Mouse (Mus musculus) CH12.LX (cell line): ENCODE results near the gene Ttc16. TPM values are rescaled to one million over a fixed set of nuclear protein-coding genes. Genes with fewer than 3 reads are reported as not detected.

Source experiments
- DNase-seq: peaks from one replicate; pipeline ENCODE4 v3.0.0-alpha.2; 2013; ENCODE audit errors: extremely low read depth
- H3K27ac ChIP-seq: 2 replicates; pipeline ENCODE4 v1.5.1; 2012; ENCODE audit warnings: low read depth, mild to moderate bottlenecking, control low read depth, moderate library complexity; ENCODE audit not compliant: insufficient read depth
- H3K27me3 ChIP-seq: replicated peaks from 2 replicates; pipeline ENCODE3; 2012; ENCODE audit warnings: inconsistent platforms
- H3K36me3 ChIP-seq, 2 experiments: replicated peaks in 1 of 2; 2 replicates each; pipeline versions ENCODE3 to v1.6.1; 2012; ENCODE audit warnings: inconsistent platforms in 1 of 2, low read length in 1 of 2, mild to moderate bottlenecking in 1 of 2, mixed read lengths in 1 of 2, moderate library complexity in 1 of 2; ENCODE audit not compliant: control insufficient read depth in 1 of 2, insufficient read depth in 1 of 2
- H3K4me1 ChIP-seq, 2 experiments: 2 replicates each; pipeline ENCODE4 v1.6.1; 2012; ENCODE audit warnings: inconsistent platforms in 1 of 2, moderate library complexity in 1 of 2; ENCODE audit not compliant: insufficient read depth in 2 of 2, control insufficient read depth in 1 of 2
- H3K4me2 ChIP-seq: 2 replicates; pipeline ENCODE4 v1.6.1; 2012; ENCODE audit warnings: low read depth, mild to moderate bottlenecking, control low read depth; ENCODE audit not compliant: poor library complexity, insufficient read depth, severe bottlenecking
- H3K4me3 ChIP-seq, 3 experiments: fragments of 150-350 bp in 1 of 3; sonication (generic) in 1 of 3; replicated peaks in 1 of 3; 2 replicates each; pipeline versions ENCODE3 to v1.5.1; 2011 to 2012; ENCODE audit warnings: low read depth in 2 of 3, low read length in 2 of 3, mild to moderate bottlenecking in 2 of 3, moderate library complexity in 2 of 3, control low read depth in 1 of 3, improper control_type of control experiment in 1 of 3, inconsistent platforms in 1 of 3, mixed read lengths in 1 of 3; ENCODE audit not compliant: poor library complexity in 1 of 3
- H3K79me2 ChIP-seq: replicated peaks from 2 replicates; pipeline ENCODE4 v1.6.1; 2012; ENCODE audit warnings: mild to moderate bottlenecking, moderate library complexity; ENCODE audit not compliant: control insufficient read depth, poor library complexity, insufficient read depth, severe bottlenecking; ENCODE audit errors: extremely low read depth
- H3K9ac ChIP-seq: 2 replicates; pipeline ENCODE4 v1.6.1; 2012; ENCODE audit warnings: low read depth, mild to moderate bottlenecking, control low read depth, moderate library complexity; ENCODE audit not compliant: insufficient read depth
- H3K9me3 ChIP-seq: replicated peaks from 2 replicates; pipeline ENCODE3; 2012; ENCODE audit warnings: low read length, inconsistent platforms, mixed read lengths
- CHD1 ChIP-seq: IDR thresholded peaks from 2 replicates; pipeline ENCODE4 v1.6.1; 2012; ENCODE audit warnings: low read depth, low read length, improper control_type of control experiment, inconsistent platforms
- CHD2 ChIP-seq: IDR thresholded peaks from 2 replicates; pipeline ENCODE4 v1.6.1; 2011; ENCODE audit warnings: low read length, improper control_type of control experiment
- CTCF ChIP-seq, 2 experiments: IDR thresholded peaks in 1 of 2; conservative IDR thresholded peaks in 1 of 2; 2 replicates each; pipeline ENCODE4 v1.5.1; 2011 to 2012; ENCODE audit warnings: low read depth in 2 of 2, low read length in 2 of 2, improper control_type of control experiment in 1 of 2, inconsistent platforms in 1 of 2, mild to moderate bottlenecking in 1 of 2, moderate library complexity in 1 of 2
- EP300 ChIP-seq: IDR thresholded peaks from 2 replicates; pipeline ENCODE4 v1.6.1; 2011; ENCODE audit warnings: low read length, improper control_type of control experiment
- GABPA ChIP-seq: IDR thresholded peaks from 2 replicates; pipeline ENCODE4 v1.6.1; 2012; ENCODE audit warnings: low read depth, low read length, improper control_type of control experiment, inconsistent platforms; ENCODE audit not compliant: insufficient replicate concordance
- HCFC1 ChIP-seq: IDR thresholded peaks from 2 replicates; pipeline ENCODE4 v1.6.1; 2012; ENCODE audit warnings: low read depth, mild to moderate bottlenecking, inconsistent platforms, low read length, improper control_type of control experiment
- IRF4 ChIP-seq: IDR thresholded peaks from 2 replicates; pipeline ENCODE4 v1.6.1; 2014; ENCODE audit warnings: low read depth, mild to moderate bottlenecking, inconsistent platforms, low read length, improper control_type of control experiment
- JUN ChIP-seq: IDR thresholded peaks from 2 replicates; pipeline ENCODE4 v1.6.1; 2011; ENCODE audit warnings: low read depth, mild to moderate bottlenecking, low read length, improper control_type of control experiment, moderate library complexity; ENCODE audit not compliant: insufficient read depth
- JUND ChIP-seq: conservative IDR thresholded peaks from 2 replicates; pipeline ENCODE4 v1.6.1; 2011; ENCODE audit warnings: low read depth, low read length, improper control_type of control experiment
- MAFK ChIP-seq: IDR thresholded peaks from 2 replicates; pipeline ENCODE4 v1.6.1; 2011; ENCODE audit warnings: low read length, improper control_type of control experiment; ENCODE audit not compliant: insufficient replicate concordance
- MAX ChIP-seq: IDR thresholded peaks from 2 replicates; pipeline ENCODE4 v1.6.1; 2011; ENCODE audit warnings: low read length, improper control_type of control experiment
- PAX5 ChIP-seq: IDR thresholded peaks from 2 replicates; pipeline ENCODE4 v1.6.1; 2012; ENCODE audit warnings: low read length, inconsistent platforms, mixed read lengths
- POLR2A ChIP-seq: IDR thresholded peaks from 2 replicates; pipeline ENCODE4 v1.6.1; 2011; ENCODE audit warnings: low read depth, mild to moderate bottlenecking, improper control_type of control experiment, low read length
- POLR2AphosphoS2 ChIP-seq: IDR thresholded peaks from 2 replicates; pipeline ENCODE4 v1.6.1; 2011; ENCODE audit warnings: low read depth, low read length, improper control_type of control experiment
- RAD21 ChIP-seq: IDR thresholded peaks from 2 replicates; pipeline ENCODE4 v1.6.1; 2011; ENCODE audit warnings: low read depth, mild to moderate bottlenecking, low read length, improper control_type of control experiment, moderate library complexity
- SMC3 ChIP-seq: IDR thresholded peaks from 2 replicates; pipeline ENCODE4 v1.6.1; 2011; ENCODE audit warnings: low read depth, low read length, improper control_type of control experiment
- TBP ChIP-seq: conservative IDR thresholded peaks from 2 replicates; pipeline ENCODE4 v1.6.1; 2011; ENCODE audit warnings: low read depth, low read length, improper control_type of control experiment
- TCF12 ChIP-seq: IDR thresholded peaks from 2 replicates; pipeline ENCODE4 v1.6.1; 2014; ENCODE audit warnings: low read depth, mild to moderate bottlenecking, inconsistent platforms, low read length, improper control_type of control experiment
- USF1 ChIP-seq: IDR thresholded peaks from 2 replicates; pipeline ENCODE4 v1.6.1; 2014; ENCODE audit warnings: low read depth, mild to moderate bottlenecking, inconsistent platforms, low read length, improper control_type of control experiment
- ZC3H11A ChIP-seq: IDR thresholded peaks from 2 replicates; pipeline ENCODE4 v1.6.1; 2012; ENCODE audit warnings: low read depth, mild to moderate bottlenecking, inconsistent platforms, low read length, improper control_type of control experiment
- ZKSCAN1 ChIP-seq: IDR thresholded peaks from 2 replicates; pipeline ENCODE4 v1.6.1; 2012; ENCODE audit warnings: low read depth, inconsistent platforms, low read length, improper control_type of control experiment, borderline replicate concordance
- ZNF384 ChIP-seq: IDR thresholded peaks from 2 replicates; pipeline ENCODE4 v1.6.1; 2012; ENCODE audit warnings: low read depth, low read length, improper control_type of control experiment, inconsistent platforms
- dilution Hi-C: fragments of 300-500 bp; cut with MboI; formaldehyde crosslinking; loops from 2 replicates; pipeline ENCODE4 v1.14.3; 2020; ENCODE audit warnings: low sequenced_read_pairs; ENCODE audit not compliant: extremely low pct_unique_long_range_greater_than_20kb, extremely low pct_ligation_motif_present
- in situ Hi-C: fragments of 300-500 bp; cut with MboI; formaldehyde crosslinking; loops from 3 replicates; pipeline ENCODE4 v1.14.3; 2019; ENCODE audit warnings: low sequenced_read_pairs, low pct_ligation_motif_present, low pct_unique_long_range_greater_than_20kb, mixed read lengths
- polyA plus RNA-seq: library from polyadenylated mRNA; unstranded; fragments of >175 nt; gene quantifications from 2 replicates; pipeline ENCODE4 v1.2.1, GENCODE M21; 2012; ENCODE audit warnings: low read depth; ENCODE audit not compliant: insufficient read length
- total RNA-seq, 2 experiments: library from RNA; depleted of rRNA; stranded (reverse); fragments of 300-350 nt in 1 of 2; fragments of >200 nt in 1 of 2; gene quantifications; 2 replicates each; pipeline ENCODE4 v1.2.3; 2012 to 2014

The Ttc16 gene
- total and polyA plus RNA-seq, 3 experiments, result 0.11 to 0.81 (median 0.24) TPM

GRCm38 (mm10) chr2:32750887-32751664 lies 24.4 kb downstream of the Ttc16 start:
- H3K4me2 ChIP-seq, result no peak overlapping the region
- peaks cover 69 to 89% of the 10 kb centered on the region in 2 experiments for H3K36me3 ChIP-seq
- no peak overlapping the region for H3K4me3 ChIP-seq
- DNase-seq, result no peak
- no peaks in the 10 kb centered on the region for H3K27me3 ChIP-seq
- H3K4me1 ChIP-seq, result peaks cover 0 to 17% of the 10 kb centered on the region in 2 experiments; a peak in 1 of 4 replicates
- in situ Hi-C loops, result no loop called here
- H3K27ac ChIP-seq, result no peak overlapping the region
- no peaks in the 10 kb centered on the region for H3K79me2 ChIP-seq
- H3K9ac ChIP-seq, result no peak overlapping the region
- H3K9me3 ChIP-seq, result no peaks in the 10 kb centered on the region
- TF ChIP-seq MAX, result no peak
- no peak for TF ChIP-seq POLR2AphosphoS2
- no peak for TF ChIP-seq JUND
- TF ChIP-seq POLR2A, result no peak
- no peak for TF ChIP-seq RAD21
- no peak for TF ChIP-seq TBP
- TF ChIP-seq ZNF384, result no peak
- TF ChIP-seq ZKSCAN1, result no peak
- no peak for TF ChIP-seq CHD2
- TF ChIP-seq HCFC1, result no peak
- no peak for TF ChIP-seq CHD1
- no peak for TF ChIP-seq IRF4
- TF ChIP-seq CTCF (conservative IDR thresholded peaks at IDR 0.05 in 1 of 2, IDR thresholded peaks at IDR 0.05 in 1 of 2; ENCODE audit: low read depth in 2 of 2, low read length in 2 of 2), result no peak
- no peak for TF ChIP-seq JUN
- TF ChIP-seq ZC3H11A, result no peak
- no peak for TF ChIP-seq USF1
- TF ChIP-seq EP300, result no peak
- TF ChIP-seq TCF12, result no peak
- no peak for TF ChIP-seq GABPA
- TF ChIP-seq PAX5, result no peak
- TF ChIP-seq, all 38 proteins: peak for 0
- dilution Hi-C loops, result no loop called here

- Histone ChIP-seq H3K4me3 (no peak overlapping the region), H3K27me3 (no peaks in the 10 kb centered on the region), H3K36me3 (peaks cover 78 to 97% of the 10 kb centered on the region in 2 experiments), H3K4me1 (peaks cover 0 to 17% of the 10 kb centered on the region in 2 experiments; a peak in 1 of 4 replicates), H3K9me3 (no peaks in the 10 kb centered on the region), H3K79me2 (no peaks in the 10 kb centered on the region), H3K4me2 (no peak overlapping the region), H3K27ac (no peak overlapping the region), H3K9ac (no peak overlapping the region)
- TF ChIP-seq RAD21 (peak; percentile 22), CTCF (conservative IDR thresholded peaks at IDR 0.05 in 1 of 2, IDR thresholded peaks at IDR 0.05 in 1 of 2; ENCODE audit: low read depth in 2 of 2, low read length in 2 of 2) (peak in 1 of 2 experiments; percentile 60; a peak in 2 of 4 replicates), MAFK (no peak), SMC3 (peak; percentile 40), ZC3H11A (no peak)
- in situ Hi-C loops (no loop called here), dilution Hi-C loops (no loop called here)
- peak; percentile 29 for DNase-seq
These were observed 25.2 kb downstream of the Ttc16 start for GRCm38 (mm10) chr2:32750199-32750598.
